Mouse (Mus musculus) hindlimb bud, embryonic 11.5 days (tissue): ENCODE data around the gene Eif4h.

Experiments
- DNase-seq: peaks from one replicate; pipeline ENCODE4 v3.0.0-alpha.2; 2012; ENCODE audit warnings: low read depth, low spot score; ENCODE audit errors: extremely low spot score

Eif4h gene

GRCm38 (mm10) chr5:134609916-134610643 lies 29.2 kb downstream of the Eif4h start:
- no peak for DNase-seq

- no peak for DNase-seq
Measured at GRCm38 (mm10) chr5:134607121-134607520, 32.2 kb downstream of the Eif4h start.

- no peak for DNase-seq
Measured at GRCm38 (mm10) chr5:134606314-134606713, 33.0 kb downstream of the Eif4h start.

- no peak for DNase-seq
Measured at GRCm38 (mm10) chr5:134604376-134604775, 34.9 kb downstream of the Eif4h start.

GRCm38 (mm10) chr5:134597711-134598110 lies 41.6 kb downstream of the Eif4h start:
- no peak for DNase-seq

GRCm38 (mm10) chr5:134593093-134593492 lies 46.2 kb downstream of the Eif4h start:
- no peak for DNase-seq

- no peak for DNase-seq
Measured at GRCm38 (mm10) chr5:134592026-134592581, 47.2 kb downstream of the Eif4h start.

GRCm38 (mm10) chr5:134589900-134590299 lies 49.4 kb downstream of the Eif4h start:
- no peak for DNase-seq

GRCm38 (mm10) chr5:134584798-134585197 lies 54.5 kb downstream of the Eif4h start:
- no peak for DNase-seq

- no peak for DNase-seq
Measured at GRCm38 (mm10) chr5:134583884-134584213, 55.4 kb downstream of the Eif4h start.

GRCm38 (mm10) chr5:134583006-134583883 lies 56.0 kb downstream of the Eif4h start:
- no peak for DNase-seq

GRCm38 (mm10) chr5:134582221-134582907 lies 56.9 kb downstream of the Eif4h start:
- DNase-seq = peak; percentile 93

GRCm38 (mm10) chr5:134581146-134581545 lies 58.1 kb downstream of the Eif4h start, which contains the start of gene Rfc2:
Gene Rfc2, plus strand, starts transcription at chr5:134581366.
- DNase-seq = no peak

- no peak for DNase-seq
Measured at GRCm38 (mm10) chr5:134579135-134579534, 60.2 kb downstream of the Eif4h start.

GRCm38 (mm10) chr5:134577534-134577933 lies 61.8 kb downstream of the Eif4h start:
- no peak for DNase-seq

- no peak for DNase-seq
Measured at GRCm38 (mm10) chr5:134576517-134577220, 62.6 kb downstream of the Eif4h start.

GRCm38 (mm10) chr5:134575833-134576232 lies 63.5 kb downstream of the Eif4h start:
- no peak for DNase-seq

- DNase-seq = no peak
Measured at GRCm38 (mm10) chr5:134572508-134573214, 66.6 kb downstream of the Eif4h start.

- peak; percentile 60 for DNase-seq
Measured at GRCm38 (mm10) chr5:134571730-134572507, 67.4 kb downstream of the Eif4h start.
